Mouse (Mus musculus): ENCODE results near the gene Tvp23a.

Gene Tvp23a

DNA sequence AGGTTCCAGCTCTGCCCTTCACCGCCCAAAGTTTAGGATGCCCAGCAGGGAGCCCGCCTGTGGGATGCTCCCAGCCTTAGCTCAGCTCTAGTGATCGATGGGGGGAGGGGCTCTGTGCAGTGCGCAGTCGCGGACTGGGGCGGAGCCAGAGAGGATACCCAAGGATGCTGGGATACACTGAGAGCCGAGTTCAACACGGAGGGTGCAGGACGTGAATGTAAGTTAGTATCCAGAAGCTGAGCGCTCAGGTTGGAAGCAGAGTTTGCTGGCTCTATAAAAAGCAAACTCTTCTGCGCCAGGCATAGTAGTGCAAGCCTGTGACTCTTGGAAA is at the start of gene Tvp23a:
TSS of gene Tvp23a (minus strand) at position 99 of the 331 bp plus-strand sequence.
- peak; percentile 94 for DNase-seq (ENCODE audit: low read depth, low spot score)

DNA sequence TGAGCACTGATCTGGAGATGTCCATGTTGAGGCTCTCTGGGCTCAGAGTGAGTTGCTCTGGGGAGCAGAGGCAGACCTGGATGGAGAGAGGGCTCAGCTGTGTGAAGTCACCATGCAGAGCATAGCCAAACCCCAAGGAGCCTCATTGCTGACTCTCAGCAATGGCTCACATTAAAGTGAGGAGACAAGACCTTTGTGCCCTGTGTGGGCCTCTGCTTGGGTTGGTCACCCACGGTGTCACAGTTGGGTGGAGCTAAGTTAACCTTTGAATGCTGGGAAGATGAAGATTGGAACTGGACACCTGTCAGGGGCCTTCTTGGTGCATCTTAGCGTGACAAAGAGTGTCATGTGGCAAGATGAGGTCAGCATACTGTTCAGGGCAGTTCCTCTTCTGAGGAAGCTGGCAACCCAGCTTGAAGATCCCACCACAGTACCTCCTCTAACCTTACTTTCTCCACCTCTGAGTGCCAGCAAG is 48.7 kb upstream of the Tvp23a start:
- DNase-seq (ENCODE audit: low read depth, low spot score): no peak

DNA sequence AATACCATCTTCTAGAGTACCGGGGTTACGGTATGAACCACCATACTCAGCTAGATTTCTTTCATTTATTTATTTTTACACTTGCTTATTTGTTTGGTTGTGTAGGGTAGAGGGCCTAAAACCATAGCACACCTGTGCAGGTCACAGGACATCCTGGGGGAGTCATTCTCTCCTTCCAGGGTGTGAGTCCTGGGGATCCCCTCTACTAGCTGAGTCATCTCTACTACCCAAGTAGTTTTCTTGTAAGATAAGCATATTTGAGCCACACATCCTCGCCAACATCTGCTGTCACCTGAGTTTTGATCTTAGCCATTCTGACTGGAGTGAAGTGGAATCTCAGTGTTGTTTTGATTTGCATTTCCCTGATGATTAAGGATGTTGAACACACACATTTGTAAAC is 45.4 kb upstream of the Tvp23a start:
- DNase-seq (ENCODE audit: low read depth, low spot score): no peak

DNA sequence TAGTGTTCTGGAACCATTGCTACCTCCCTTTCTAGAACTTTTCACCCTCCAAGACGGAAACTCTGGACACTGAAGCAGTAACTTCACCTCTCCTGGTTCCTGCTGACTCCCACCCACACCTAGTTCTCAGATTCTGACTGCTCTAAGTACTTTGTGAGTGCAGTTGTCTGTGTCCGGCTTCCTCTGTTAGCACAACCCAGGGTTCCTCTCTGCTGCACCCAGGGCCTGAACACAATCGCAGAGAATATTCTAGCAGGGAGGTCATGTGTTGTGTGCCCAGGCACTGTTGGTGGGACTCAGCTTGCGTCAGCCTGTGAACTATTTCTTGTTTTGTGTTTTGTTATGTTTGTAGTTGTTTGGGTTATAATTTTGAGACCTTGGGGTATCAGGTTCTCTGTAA is 44.6 kb upstream of the Tvp23a start:
- DNase-seq (ENCODE audit: low read depth, low spot score): no peak

DNA sequence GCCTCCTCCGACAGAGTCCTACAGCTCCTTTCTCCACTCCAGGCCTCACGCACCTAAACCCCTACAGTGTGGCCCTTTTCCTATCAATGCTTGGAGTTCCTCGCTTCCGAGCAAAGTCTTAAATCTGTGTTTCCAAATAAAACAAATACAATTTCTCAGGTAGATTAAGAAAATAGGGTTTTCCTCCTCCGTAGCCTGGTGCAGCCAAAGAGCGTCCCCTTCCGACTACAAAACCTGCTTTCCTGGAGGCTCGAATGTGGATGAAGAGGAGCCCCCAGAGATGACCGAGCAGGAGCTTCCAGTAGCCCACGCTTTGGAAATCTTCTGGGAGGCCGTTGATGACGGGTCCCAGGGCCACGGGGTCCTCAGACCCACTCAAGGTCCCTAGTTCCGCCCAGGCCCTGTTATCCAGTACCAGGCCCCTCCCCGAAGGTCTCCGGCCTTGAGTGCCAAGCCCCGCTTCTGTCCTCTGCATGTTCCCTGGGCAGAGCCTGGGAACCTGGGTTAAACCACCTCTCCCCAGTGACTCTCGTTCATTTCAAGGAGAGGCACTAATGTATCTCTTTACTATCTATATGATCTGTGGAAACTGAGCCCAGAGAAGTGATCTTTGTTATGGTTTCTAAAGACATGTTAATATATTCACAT is 43.5 kb upstream of the Tvp23a start:
- DNase-seq (ENCODE audit: low read depth, low spot score): no peak

DNA sequence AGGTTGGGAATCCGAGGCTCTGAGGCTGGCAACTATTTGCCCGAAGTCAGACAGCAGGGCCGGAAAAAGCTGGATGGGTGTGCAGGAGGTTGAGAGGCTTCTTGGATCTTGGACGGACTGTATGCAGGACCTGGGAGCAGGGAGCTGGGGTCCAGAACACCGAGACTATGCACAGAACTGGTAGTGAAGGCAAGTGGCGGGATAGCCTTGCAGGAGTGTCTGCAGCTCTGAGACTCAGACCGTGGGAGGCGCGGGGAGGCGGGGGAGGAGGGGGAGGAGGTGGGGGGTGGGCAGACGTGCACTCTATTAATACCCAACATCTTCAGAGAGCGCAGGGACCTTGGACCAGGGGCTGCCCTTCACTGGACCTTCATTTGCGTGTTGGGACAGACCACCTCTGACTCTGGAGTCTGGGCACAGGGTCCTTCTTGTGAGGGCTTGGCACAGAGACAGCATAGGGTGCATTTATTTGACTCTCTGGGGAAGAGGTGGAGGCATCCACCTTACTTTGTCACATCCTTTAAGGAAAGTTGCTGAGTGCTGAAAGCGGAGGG is 42.8 kb upstream of the Tvp23a start:
- DNase-seq (ENCODE audit: low read depth, low spot score): no peak

DNA sequence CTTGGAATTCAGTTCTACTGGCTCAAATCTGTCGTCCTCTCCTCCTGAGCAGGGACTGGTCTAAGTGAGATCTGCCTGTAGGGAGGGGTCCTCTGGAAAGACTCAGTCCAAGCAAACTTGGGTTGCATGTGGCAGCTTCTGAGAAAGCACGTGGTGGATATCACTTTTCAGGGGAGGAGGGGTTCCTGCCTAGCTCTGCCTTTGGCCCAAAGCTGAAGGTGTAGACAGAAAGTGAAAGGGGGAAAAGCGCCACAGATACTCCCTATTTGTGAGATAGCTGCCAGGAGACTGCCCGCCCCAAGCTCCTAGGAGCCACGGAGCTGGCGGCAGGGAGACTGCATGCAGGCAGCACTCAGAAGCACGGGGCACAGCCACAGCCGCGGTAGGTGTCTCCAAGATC is 42.3 kb upstream of the Tvp23a start:
- no peak for DNase-seq (ENCODE audit: low read depth, low spot score)

DNA sequence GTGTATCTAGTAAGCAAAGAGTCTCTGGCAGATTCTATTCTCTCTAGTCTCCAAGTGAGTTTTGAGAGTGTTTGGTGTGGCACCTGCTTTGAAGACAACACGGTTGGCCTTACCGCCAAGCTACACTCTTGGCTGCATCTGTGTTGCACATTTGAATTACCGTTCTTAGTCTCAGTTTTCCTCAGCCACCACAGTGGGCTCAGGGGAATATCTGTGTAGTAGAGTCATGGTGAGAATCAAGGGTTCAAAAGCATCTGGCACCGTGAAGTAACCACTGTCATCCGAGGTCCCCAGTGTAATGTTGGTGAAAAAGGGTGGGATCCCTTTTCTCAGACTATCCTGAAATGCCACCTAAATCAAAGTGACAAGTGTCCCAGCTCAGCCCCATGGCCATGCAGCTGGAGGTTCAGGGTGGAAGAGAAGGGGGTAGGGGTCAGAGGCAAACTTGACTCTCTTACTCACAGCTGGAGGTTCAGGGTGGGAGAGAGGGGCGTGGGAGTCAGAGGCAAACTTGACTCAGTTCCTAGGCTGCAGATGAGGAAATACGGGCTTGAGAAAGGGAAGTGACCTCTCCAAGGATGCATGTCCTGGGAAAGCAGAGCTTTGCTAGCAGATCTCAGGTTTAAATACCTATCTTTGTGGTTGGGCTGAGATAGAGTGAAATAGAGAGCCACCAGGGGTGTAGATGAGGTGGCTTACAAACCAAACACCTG is 41.8 kb upstream of the Tvp23a start:
- no peak for DNase-seq (ENCODE audit: low read depth, low spot score)

DNA sequence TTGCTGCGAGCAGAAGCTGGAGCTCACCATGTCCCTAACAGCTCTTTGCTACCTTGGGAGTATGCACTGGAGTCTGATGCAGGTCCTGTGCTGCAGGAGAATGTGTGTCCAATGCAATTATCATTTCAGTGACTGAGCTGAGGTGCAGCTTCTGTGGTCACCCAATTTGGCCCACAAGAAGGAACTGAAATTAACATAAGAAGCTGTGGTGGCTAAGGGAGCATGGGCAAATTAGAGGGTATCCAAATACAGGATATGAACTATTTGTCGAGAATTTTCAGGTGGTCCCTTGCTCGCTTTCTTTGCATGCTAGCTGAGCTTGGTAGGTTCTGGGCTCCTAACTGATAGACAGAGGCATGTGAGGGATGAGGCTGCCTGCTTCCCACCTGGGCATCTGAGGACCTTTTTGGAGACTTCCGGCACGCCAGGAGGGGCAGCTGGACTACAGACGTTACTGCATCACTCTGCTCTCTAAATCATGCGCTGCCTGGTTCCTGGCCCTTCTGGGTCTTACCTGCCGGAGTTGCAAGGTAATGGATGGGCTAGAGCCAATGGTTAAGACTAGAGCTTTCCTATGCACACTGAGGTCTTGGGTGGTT is 40.8 kb upstream of the Tvp23a start:
- no peak for DNase-seq (ENCODE audit: low read depth, low spot score)

DNA sequence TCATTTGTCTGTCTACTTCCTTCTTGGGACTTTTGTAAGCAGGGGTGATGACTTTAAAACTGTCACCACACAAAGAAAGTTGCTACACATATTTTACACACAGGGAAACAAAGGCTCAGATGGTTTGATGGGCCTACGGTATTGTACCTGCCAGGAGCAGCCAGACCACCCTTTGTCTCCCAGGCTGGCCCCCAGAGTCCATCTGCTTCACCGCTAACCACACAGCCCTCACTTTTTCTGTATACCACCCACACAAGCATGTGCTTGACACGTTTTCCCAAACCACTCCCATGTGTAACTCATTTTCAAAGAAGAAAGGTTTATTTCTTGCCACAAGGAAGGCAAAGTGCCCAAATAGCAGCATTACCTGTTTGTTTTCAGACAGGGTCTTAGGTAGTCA is 39.8 kb upstream of the Tvp23a start:
- DNase-seq (ENCODE audit: low read depth, low spot score): no peak

DNA sequence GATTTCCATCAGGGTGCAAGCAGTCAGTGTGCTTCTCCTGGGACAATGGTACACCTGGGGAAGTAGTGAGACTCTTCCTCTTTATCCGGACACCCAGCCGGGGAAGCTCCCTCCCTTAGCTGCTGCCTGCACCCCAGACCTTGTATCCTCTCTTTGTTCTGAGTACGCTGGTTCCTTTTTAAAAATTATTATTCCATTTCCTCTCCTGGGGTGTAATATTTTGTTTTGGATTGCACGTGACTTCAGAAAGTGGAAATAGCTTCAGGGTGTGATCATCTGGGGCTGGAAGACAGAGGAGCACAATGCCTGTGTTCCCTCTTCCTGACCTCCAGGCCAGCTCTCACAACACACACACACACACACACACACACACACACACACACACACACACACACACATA is 35.2 kb upstream of the Tvp23a start:
- DNase-seq (ENCODE audit: low read depth, low spot score): no peak

DNA sequence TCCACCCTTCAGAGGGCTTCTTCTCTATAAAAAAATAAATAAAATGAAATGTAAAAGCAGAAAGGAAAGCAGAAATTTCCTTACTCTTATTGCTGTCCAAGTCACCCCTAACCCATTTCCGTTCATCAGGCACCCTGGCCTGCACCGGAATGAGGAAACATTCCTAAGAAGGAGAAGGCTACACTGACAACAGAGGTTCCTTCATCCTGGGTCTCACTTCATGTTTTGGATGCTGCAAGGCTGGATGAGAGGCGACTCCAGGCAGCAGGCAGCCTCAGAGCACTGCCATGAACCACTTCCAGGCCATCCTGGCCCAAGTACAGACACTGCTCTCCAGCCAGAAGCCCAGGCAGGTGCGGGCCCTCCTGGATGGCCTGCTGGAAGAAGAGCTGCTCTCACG is 32.7 kb upstream of the Tvp23a start, which contains the start of gene Ciita:
TSS of gene Ciita (plus strand) at position 203 of the 400 bp plus-strand sequence.
- DNase-seq (ENCODE audit: low read depth, low spot score): no peak

DNA sequence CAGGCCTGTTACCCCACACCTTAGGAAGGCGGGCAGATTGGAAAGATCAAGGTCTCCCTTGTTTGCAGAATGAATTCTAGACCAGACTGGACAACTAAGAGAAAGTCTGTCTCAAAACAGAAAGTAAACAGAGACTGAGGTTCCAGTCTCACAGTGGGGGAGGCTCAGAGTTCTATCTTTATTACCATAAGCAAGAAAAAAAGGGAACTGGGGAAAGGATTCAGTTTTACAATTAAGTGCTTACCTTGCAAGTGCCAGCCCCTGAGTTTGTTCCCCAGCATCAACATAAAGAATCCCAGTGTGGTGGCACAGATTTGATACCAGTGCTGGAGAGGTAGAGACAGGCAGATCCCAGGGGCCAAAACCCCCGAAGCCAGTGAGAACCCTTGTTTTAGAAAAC is 28.8 kb upstream of the Tvp23a start:
- DNase-seq (ENCODE audit: low read depth, low spot score): peak; percentile 12

DNA sequence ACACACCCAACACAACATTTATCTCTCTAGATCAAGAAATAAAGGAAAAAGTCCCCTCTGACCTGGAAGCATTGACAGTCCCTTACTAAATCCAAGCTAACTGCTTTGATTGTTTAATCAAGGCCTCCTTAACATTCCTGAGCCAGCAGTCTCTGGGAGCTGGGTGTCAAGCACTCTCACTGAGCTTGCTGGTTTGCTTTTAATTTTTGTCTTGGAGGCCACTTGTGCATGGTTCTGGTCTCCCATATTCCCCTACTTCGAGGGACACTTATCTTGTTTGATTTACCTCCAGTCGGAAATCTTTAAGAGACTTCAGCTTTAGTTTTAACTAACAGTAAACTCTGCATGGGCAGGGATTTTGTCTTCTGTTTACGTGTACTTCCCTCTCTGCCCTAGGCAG is 27.8 kb upstream of the Tvp23a start:
- DNase-seq (ENCODE audit: low read depth, low spot score): no peak

DNA sequence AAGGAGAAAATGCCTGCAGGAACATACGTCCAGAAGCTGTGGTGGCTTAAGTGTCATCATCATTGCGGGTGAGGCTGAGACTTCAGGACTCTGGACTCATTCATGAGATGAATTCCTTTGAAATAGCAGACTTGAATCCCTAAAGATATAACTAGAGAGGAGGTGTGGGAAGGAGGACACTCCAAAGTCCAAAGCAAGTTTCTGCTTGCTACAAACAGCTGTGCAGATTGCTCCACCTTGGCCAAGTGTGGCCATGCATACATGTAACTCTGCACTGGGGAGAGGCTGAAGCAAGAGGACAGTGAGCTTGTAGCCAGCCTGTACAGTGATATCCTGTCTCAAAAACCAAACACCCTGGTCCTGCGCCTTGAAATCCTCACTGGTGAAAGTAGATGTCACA is 24.8 kb upstream of the Tvp23a start:
- no peak for DNase-seq (ENCODE audit: low read depth, low spot score)

DNA sequence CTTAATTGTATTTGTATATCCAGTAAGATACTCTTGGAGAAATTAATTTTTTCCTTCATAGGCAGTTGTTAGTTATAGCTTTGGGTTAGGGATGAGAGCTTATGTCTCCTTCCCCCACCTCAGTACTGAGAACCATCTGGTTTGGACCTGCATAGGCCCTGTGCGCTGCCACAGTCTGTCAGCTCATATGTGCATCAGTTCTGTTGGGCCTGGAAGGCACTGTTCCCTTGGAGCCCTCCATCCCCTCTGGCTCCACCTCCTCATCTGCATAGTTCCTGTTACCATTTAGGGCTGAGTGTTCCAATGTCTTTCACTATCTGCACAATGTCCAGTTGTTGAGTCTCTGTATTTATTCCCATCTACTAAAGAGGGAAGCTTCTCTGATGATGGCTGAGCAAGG is 21.0 kb upstream of the Tvp23a start:
- no peak for DNase-seq (ENCODE audit: low read depth, low spot score)

DNA sequence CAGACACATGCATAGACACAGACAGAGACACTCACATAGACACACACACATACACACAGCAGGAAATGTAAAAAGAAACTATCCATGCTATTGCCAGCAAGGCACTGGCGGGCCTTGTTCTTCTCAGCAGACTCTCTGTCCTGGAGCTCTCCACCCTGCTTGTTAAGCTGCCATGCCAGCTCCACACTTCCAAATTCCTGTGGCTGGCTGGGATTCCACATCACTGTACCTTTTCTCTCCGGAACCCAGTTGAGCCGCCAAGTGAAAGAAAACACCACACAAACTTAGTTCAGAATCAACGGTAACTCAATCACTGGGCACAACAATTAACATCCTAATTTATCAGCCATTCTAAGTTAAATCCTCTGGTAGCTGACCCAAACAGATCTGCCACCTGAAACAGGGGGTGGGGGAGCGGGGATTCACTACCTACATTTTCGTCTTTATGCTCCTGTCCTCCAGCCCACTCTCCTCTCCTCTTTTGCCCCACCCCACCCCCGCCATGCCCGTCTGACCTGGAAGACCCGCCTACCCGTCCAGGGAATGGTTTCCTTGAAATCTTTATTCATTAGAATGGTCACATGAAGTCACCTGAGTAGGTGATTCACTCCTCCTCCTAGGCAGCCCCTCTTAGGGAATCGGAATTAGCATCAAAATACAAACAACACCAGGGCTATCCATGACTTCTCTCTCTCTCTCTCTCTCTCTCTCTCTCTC is 20.4 kb upstream of the Tvp23a start:
- DNase-seq (ENCODE audit: low read depth, low spot score): peak; percentile 59

DNA sequence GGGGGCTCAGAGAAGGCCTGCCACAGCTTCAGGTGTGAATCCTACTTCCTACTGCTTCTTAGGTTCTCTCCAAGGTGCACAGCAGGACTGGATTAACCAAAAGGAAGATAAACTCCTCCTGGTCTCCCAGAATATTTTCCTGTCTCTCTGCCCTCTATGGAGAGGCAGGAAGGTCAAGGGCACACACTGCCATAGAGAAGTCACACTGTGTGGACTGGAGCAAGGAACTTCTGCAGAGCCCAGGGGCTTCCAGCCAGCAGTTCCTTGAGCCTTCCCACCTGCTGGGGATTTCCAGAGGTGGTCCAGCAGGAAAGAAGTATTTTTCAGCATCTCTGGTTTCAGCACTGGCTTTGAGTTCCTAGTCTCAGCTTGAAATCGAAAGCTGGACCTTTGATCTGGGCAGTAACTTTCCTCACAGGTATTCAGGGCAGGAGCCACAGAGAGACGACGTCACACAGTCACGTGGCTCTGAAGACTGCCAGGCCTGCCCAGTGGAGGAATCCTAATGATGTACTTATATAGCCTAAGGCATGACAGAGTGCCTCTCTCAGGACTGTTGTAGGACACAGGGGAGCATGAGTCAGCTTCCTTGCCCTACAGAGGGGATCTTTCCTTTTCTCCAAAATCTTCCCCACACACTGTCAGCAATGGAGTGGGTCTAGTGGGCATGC is 18.0 kb upstream of the Tvp23a start:
- DNase-seq (ENCODE audit: low read depth, low spot score): peak; percentile 91

DNA sequence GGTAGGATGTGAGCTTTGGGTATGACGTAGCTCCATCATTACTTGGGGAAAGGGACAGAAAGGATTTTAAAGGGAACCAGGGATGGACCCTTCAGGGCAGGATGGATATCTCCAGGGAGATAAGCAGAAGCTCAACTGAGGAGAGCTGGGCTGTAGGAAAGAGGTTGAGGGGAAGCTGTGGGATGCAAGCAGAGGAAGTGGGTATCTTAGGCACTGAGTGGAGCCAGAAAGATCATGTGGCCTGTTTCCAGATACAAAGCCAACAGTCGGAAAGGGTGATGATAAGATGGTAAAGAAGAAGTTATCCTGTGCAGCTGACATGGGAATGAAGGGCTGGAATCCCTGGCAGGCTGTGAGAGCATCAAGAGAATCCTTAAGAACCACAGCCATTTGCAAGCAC is 14.0 kb upstream of the Tvp23a start:
- no peak for DNase-seq (ENCODE audit: low read depth, low spot score)

DNA sequence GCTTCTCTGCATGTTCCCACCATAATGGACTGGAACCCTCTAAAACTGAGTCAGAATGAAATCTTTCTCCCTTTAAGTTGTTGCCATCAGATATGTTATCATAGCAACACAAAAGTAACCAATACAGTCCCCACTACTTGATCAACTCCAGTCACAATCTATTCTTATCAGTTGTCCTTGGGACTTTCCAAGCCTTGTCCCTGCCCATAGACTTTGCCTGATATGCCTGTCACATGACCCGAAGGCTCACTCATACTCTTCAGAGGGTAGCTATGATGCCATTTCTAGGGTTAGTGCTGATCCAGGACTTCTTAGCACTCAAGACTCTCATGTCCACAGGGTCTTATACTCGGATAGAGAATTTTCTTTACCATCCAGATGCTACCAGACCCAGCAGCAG is 13.0 kb upstream of the Tvp23a start:
- DNase-seq (ENCODE audit: low read depth, low spot score): no peak

DNA sequence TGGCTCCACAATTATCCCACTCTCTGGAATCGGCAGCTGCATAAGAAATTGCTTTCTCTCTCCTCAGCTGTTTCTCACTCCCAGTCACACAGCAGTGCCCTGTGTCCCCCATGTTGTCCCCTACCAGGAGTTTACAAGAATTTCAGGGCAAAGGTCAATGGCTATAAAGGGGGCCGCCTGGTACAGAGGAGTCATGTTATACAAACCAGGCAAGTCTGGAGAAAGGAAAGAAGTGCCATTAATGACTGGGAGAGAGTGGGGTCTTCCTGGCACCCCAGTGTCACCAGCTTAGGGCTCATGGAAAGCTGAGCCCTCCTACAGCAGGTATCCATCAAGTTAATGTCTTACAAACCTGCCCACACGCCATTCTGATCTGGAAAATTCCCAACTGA is 7.4 kb upstream of the Tvp23a start:
- no peak for DNase-seq (ENCODE audit: low read depth, low spot score)

Measured in 3T3-L1 (cell line).